Mouse (Mus musculus) liver, embryonic 12.5 days (tissue): Measurements from ENCODE around the gene Zkscan16. TPM values are rescaled to one million over a fixed set of nuclear protein-coding genes. Genes with fewer than 3 reads are reported as not detected.
A peak's percentile ranks its signal among the peaks of the same experiment; 100 is the strongest.

Source experiments
- ATAC-seq: fragments of 200-750 bp; cut with Nextera tagmentation; 2 replicates; pipeline ENCODE4 v1.8.0; 2017; ENCODE audit warnings: moderate number of reproducible peaks, mild to moderate bottlenecking, moderate library complexity
- H3K27ac ChIP-seq: fragments of 300-500 bp; sonication (generic); 2 replicates; pipeline ENCODE4 v1.5.1; 2016; ENCODE audit warnings: mild to moderate bottlenecking
- H3K27me3 ChIP-seq: fragments of 300-500 bp; sonication (generic); replicated peaks from 2 replicates; pipeline ENCODE4 v1.6.1; 2016; ENCODE audit warnings: mild to moderate bottlenecking, moderate library complexity
- H3K36me3 ChIP-seq: fragments of 300-500 bp; sonication (generic); 2 replicates; pipeline ENCODE4 v1.6.1; 2016; ENCODE audit warnings: mild to moderate bottlenecking, moderate library complexity
- H3K4me1 ChIP-seq: fragments of 300-500 bp; sonication (generic); 2 replicates; pipeline ENCODE4 v1.6.1; 2016
- H3K4me2 ChIP-seq: fragments of 300-500 bp; sonication (generic); 2 replicates; pipeline ENCODE4 v1.6.1; 2016; ENCODE audit warnings: mild to moderate bottlenecking, moderate library complexity
- H3K4me3 ChIP-seq: fragments of 300-500 bp; sonication (generic); 2 replicates; pipeline ENCODE4 v1.5.1; 2016; ENCODE audit warnings: mild to moderate bottlenecking, moderate library complexity
- H3K9ac ChIP-seq: fragments of 300-500 bp; sonication (generic); 2 replicates; pipeline ENCODE4 v1.6.1; 2016; ENCODE audit warnings: mild to moderate bottlenecking, moderate library complexity
- H3K9me3 ChIP-seq: fragments of 300-500 bp; sonication (generic); replicated peaks from 2 replicates; pipeline ENCODE4 v1.6.1; 2016; ENCODE audit warnings: mild to moderate bottlenecking, moderate library complexity
- WGBS: fragments of 180-500 bp; shearing (Covaris S2); methylation state at CpG from one replicate; pipeline ENCODE4 v1.1.7; 2016; ENCODE audit not compliant: insufficient replicate concordance; 5-methylcytosine and 5-hydroxymethylcytosine counted together
- polyA plus RNA-seq: library from polyadenylated mRNA; unstranded; fragments of >200 nt; fragmentation: Nextera tagmentation; extraction: Ambion mirVana; gene quantifications from 2 replicates; pipeline ENCODE4 v1.2.1, GENCODE M21; 2016

Zkscan16 gene
- polyA plus RNA-seq, 1 experiment from 2014 or later, result 0.14 TPM

DNA sequence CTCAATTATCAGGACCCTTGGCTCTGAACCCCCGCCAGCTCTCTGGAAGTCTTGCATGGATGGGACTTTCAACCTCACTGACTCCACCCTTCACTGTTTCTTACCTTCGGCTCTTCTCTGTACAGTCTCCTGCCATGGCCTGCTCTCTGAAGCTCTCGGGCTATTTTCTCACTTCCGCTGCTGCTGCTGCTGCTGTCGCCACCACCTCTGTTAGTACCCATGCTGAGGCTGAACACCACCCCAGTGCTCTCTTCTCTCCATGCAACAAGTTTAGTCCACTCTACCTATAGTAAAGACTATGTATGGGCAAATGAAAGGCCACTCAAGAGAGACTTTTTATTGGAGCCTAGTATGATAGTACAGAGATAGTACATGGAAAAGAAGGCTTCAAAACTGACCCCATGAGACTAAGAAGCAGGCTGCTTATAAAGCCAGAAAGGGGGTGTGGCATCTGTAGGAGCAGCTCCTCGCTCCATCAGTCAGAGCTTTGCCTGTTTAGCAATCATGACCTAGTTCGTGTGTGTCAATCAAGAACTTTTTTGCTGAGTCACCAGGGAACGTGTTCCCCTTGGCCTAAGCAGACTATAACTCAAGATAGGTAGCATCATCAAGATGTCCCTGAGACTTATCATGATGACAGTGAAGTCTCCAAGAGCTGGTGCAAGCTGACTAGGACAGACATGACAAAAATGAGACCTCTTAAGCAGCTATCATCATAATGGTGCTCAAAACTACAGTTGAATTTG, 28.2 kb upstream of the Zkscan16 start:
- peaks cover 10% of the 10 kb centered on the region; the same call in 1 of the 2 replicates for H3K27me3 ChIP-seq
- H3K9me3 ChIP-seq, result no peaks in the 10 kb centered on the region
- WGBS, result 54% methylated on average over 8 of the region's 8 CpGs
- no peak overlapping the region for H3K4me2 ChIP-seq
- H3K9ac ChIP-seq, result no peak overlapping the region
- peaks cover 32% of the 10 kb centered on the region for H3K4me1 ChIP-seq
- no peaks in the 10 kb centered on the region for H3K36me3 ChIP-seq
- H3K4me3 ChIP-seq, result no peak overlapping the region
- no peak for ATAC-seq
- no peak overlapping the region for H3K27ac ChIP-seq

DNA sequence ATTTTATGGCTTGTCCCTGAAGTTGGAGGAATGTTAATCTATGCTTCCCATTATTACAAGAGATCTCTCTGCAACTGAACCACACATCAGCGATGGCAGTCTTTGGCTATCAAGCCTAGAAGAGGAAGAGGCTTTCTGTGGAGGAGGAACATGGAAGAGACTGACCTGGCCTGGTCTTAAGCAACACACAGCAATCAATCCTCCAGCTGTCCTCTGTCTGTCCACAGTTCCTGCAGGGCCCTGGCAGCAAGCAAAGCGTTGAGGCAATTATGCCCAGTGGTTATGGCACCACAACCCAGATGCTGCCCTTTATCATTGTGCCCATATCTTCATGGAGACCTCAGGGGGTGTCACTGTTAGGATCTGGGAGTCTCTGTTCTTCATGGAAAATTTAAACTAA, 19.5 kb upstream of the Zkscan16 start:
- no peak overlapping the region for H3K27ac ChIP-seq
- no peak overlapping the region for H3K9ac ChIP-seq
- ATAC-seq, result no peak
- no peak overlapping the region for H3K4me2 ChIP-seq
- WGBS, result 55% methylated on average over 2 of the region's 2 CpGs
- no peaks in the 10 kb centered on the region for H3K36me3 ChIP-seq
- no peaks in the 10 kb centered on the region for H3K9me3 ChIP-seq
- H3K27me3 ChIP-seq, result peaks cover 20% of the 10 kb centered on the region; the same call in 1 of the 2 replicates
- H3K4me3 ChIP-seq, result no peak overlapping the region
- no peaks in the 10 kb centered on the region for H3K4me1 ChIP-seq

DNA sequence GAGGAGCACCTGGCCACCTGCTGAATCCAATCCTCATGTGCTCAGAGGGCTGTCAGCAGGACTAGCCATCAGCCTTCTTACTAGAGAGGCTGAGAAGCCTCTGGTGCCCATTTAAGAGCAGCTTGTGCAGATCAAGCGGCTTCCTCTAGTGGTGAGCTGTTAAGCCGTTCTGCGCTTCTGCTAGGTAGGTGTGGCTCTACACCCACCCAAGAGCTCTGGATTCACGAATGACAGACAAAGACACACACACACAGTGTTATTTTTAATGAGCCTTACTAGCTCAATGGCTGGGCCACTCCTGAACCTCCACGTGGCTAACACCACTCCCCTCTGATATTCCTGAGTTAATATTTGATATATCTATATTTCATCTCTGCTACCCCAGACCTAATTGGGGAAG, 17.8 kb upstream of the Zkscan16 start:
- ATAC-seq, result no peak
- Histone ChIP-seq H3K9ac (no peak overlapping the region), H3K27me3 (peaks cover 13% of the 10 kb centered on the region; the same call in 1 of the 2 replicates), H3K9me3 (no peaks in the 10 kb centered on the region), H3K4me2 (no peak overlapping the region), H3K4me3 (no peak overlapping the region), H3K36me3 (no peaks in the 10 kb centered on the region), H3K27ac (no peak overlapping the region), H3K4me1 (no peaks in the 10 kb centered on the region)
- 21% methylated on average over 5 of the region's 5 CpGs for WGBS

DNA sequence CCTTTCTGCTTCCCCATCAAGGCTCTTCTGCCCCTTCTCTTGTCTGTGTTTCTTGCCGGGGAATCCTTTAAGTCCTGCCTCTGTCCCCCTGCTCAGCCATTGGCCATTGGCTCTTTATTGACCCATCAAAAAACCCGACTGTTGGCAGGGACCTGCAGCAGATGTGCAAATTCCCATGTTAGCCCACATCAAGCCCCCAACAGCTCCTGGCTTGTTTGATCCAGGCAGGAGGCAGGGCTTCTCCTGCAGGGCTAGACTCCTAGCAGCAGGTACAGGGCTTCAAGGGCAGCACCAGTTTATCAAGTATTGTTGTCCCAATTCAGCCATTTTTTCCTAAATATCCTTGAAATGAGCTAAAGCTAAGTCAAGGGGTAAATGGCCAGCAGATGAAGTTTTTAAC, 17.3 kb upstream of the Zkscan16 start:
- no peaks in the 10 kb centered on the region for H3K4me1 ChIP-seq
- H3K9ac ChIP-seq, result no peak overlapping the region
- H3K9me3 ChIP-seq, result no peaks in the 10 kb centered on the region
- no peak overlapping the region for H3K27ac ChIP-seq
- H3K36me3 ChIP-seq, result no peaks in the 10 kb centered on the region
- WGBS, result 17% methylated on average over 2 of the region's 2 CpGs
- ATAC-seq, result no peak
- H3K4me2 ChIP-seq, result no peak overlapping the region
- peaks cover 13% of the 10 kb centered on the region; the same call in 1 of the 2 replicates for H3K27me3 ChIP-seq
- no peak overlapping the region for H3K4me3 ChIP-seq

DNA sequence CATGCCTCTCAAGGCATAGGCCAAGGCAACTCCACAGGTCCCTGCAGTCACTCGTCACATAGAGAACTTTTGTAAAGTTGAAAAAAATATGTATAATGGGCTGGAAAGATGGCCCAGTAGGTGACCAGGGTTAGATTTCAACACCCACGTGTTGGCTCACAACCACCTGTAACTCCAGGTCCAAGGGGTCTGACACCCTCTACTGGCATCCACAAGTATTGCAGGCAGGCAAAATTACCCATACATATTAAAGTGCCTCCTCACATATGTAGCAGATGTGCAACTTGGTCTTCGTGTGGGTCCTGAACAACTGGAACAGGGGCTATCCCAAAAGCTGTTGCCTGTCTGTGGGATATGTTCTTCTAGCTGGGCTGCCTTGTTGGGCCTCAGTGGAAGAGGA, 15.8 kb upstream of the Zkscan16 start:
- Histone ChIP-seq H3K4me2 (no peak overlapping the region), H3K36me3 (no peaks in the 10 kb centered on the region)
- ATAC-seq, result no peak

DNA sequence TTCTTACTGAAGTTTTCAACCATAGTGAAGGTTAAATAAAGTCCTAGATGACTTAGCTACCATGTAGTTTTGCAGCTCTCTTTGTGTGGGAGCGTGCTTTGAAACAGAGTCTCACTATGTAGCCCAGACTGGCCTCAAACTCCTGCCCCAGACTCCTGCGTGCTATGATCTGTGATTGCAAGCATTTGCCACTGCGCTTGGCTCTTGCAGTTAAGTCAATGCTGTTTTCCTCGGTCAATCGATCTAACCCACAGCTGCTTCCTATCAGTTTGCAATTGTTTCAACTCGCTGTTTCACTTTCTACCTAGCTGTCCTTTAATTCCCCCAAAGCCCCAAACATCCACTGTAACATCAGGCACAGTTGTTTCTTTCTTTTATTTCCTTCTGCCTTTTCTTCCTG, 10.9 kb upstream of the Zkscan16 start:
- no peaks in the 10 kb centered on the region for H3K27me3 ChIP-seq
- no peak overlapping the region for H3K27ac ChIP-seq
- no peaks in the 10 kb centered on the region for H3K9me3 ChIP-seq
- ATAC-seq, result no peak
- no peak overlapping the region for H3K9ac ChIP-seq
- H3K4me1 ChIP-seq, result no peaks in the 10 kb centered on the region
- H3K4me2 ChIP-seq, result no peak overlapping the region
- 67% methylated on average over 6 of the region's 6 CpGs for WGBS
- no peaks in the 10 kb centered on the region for H3K36me3 ChIP-seq
- H3K4me3 ChIP-seq, result no peak overlapping the region

More for the DNA sequence above, 15.8 kb upstream of the Zkscan16 start:
- 53% methylated on average over 3 of the region's 3 CpGs for WGBS
- Histone ChIP-seq H3K4me3 (no peak overlapping the region), H3K9ac (no peak overlapping the region), H3K4me1 (no peaks in the 10 kb centered on the region), H3K27ac (no peak overlapping the region), H3K9me3 (no peaks in the 10 kb centered on the region), H3K27me3 (peaks cover 13% of the 10 kb centered on the region; the same call in 1 of the 2 replicates)

GRCm38 (mm10) chr4:58934308-58934707, 9.1 kb upstream of the Zkscan16 start:
- no peaks in the 10 kb centered on the region for H3K9me3 ChIP-seq
- no peak overlapping the region for H3K4me2 ChIP-seq
- 65% methylated on average over 4 of the region's 4 CpGs for WGBS
- no peaks in the 10 kb centered on the region for H3K4me1 ChIP-seq
- ATAC-seq, result no peak
- H3K27me3 ChIP-seq, result no peaks in the 10 kb centered on the region; the same call in 1 of the 2 replicates
- no peaks in the 10 kb centered on the region for H3K36me3 ChIP-seq
- H3K4me3 ChIP-seq, result no peak overlapping the region
- no peak overlapping the region for H3K9ac ChIP-seq
- H3K27ac ChIP-seq, result no peak overlapping the region

DNA sequence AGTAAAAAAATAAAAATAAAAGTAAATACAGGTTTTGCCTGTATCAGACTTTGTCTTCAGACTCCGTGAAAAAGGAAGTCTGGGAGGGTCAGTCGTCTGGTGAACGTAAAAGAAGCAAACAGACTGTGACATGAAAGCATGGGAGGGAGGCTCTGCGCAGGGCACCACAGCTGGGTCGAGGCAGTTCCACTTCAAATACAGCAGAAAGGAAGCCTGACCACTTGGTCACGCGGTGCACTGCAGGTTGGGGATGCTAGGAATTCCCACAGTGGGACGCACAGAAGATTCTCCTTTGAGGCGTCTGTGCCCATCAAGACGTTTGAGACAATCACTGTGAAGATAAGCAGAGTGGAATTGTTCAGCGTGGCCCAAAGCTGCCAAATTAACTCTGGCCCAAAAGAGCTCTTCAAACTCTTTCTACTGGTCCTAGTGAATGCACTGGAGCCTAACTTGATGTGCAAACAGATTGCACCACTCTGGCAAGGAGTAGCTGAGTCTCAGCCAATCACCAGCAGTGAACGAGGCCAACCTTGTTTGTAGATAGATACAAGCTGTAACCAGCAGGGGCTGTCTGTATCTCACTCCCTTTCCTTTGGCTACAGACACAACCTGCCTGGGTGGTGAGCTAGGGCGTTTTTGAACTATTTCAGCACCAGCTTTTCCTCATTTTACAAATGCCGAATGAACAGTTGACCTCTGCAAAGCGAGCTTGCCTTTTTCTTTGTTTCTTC, 8.5 kb upstream of the Zkscan16 start:
- WGBS, result 35% methylated on average over 15 of the region's 15 CpGs
- H3K9ac ChIP-seq, result no peak overlapping the region
- H3K9me3 ChIP-seq, result no peaks in the 10 kb centered on the region
- no peaks in the 10 kb centered on the region; the same call in 1 of the 2 replicates for H3K27me3 ChIP-seq
- no peak overlapping the region for H3K27ac ChIP-seq
- H3K36me3 ChIP-seq, result no peaks in the 10 kb centered on the region
- no peaks in the 10 kb centered on the region for H3K4me1 ChIP-seq
- H3K4me3 ChIP-seq, result no peak overlapping the region
- peak overlapping the region; percentile 15; the same call in 1 of the 2 replicates for H3K4me2 ChIP-seq
- ATAC-seq, result peak; percentile 74

- ATAC-seq, result no peak
- Histone ChIP-seq H3K4me3 (no peak overlapping the region), H3K9me3 (no peaks in the 10 kb centered on the region), H3K4me2 (no peak overlapping the region), H3K9ac (no peak overlapping the region), H3K4me1 (no peaks in the 10 kb centered on the region), H3K27ac (no peak overlapping the region), H3K27me3 (no peaks in the 10 kb centered on the region; the same call in 1 of the 2 replicates), H3K36me3 (no peaks in the 10 kb centered on the region)
- WGBS, result 68% methylated on average over 3 of the region's 3 CpGs
These were observed 7.6 kb upstream of the Zkscan16 start for GRCm38 (mm10) chr4:58935846-58936245.

- H3K4me3 ChIP-seq, result no peak overlapping the region
- H3K27ac ChIP-seq, result no peak overlapping the region
- H3K36me3 ChIP-seq, result no peaks in the 10 kb centered on the region
- H3K9me3 ChIP-seq, result no peaks in the 10 kb centered on the region
- no peak overlapping the region for H3K4me2 ChIP-seq
- peaks cover 9% of the 10 kb centered on the region for H3K4me1 ChIP-seq
- H3K27me3 ChIP-seq, result peaks cover 43% of the 10 kb centered on the region
- H3K9ac ChIP-seq, result no peak overlapping the region
- ATAC-seq, result no peak
These were observed 1.8 kb upstream of the Zkscan16 start for GRCm38 (mm10) chr4:58941638-58942037.

DNA sequence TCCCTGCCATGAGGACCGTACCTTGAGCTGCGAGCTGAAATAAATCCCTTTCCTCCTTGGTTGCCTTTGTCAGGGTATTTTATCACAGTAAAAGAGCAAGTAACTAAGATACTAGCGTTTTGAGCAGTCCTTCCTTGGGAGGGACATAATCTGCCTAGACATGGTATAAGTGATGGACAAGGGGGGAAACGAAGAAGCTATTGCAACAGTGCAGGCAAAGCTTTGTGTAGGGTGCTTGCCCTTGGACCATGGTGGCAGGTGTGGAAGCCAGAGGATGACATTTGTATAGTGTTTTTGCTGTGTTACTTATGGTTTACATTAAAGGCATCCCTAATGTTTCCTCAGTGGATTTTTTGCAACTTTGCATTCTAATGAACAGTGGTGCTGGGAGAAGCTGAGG, 486 bp upstream of the Zkscan16 start:
- Histone ChIP-seq H3K36me3 (no peaks in the 10 kb centered on the region), H3K9ac (peak overlapping the region; percentile 52; the same call in 1 of the 2 replicates), H3K9me3 (no peaks in the 10 kb centered on the region), H3K4me3 (peak overlapping the region; percentile 65), H3K4me2 (peak overlapping the region; percentile 88), H3K27me3 (peaks cover 43% of the 10 kb centered on the region), H3K27ac (no peak overlapping the region), H3K4me1 (peaks cover 9% of the 10 kb centered on the region)
- 65% methylated on average over 4 of the region's 4 CpGs for WGBS
- ATAC-seq, result no peak

- Histone ChIP-seq H3K4me3 (peak overlapping the region; percentile 65), H3K4me2 (peak overlapping the region; percentile 88), H3K36me3 (no peaks in the 10 kb centered on the region), H3K9me3 (no peaks in the 10 kb centered on the region), H3K27me3 (peaks cover 43% of the 10 kb centered on the region), H3K4me1 (peaks cover 9% of the 10 kb centered on the region), H3K27ac (no peak overlapping the region), H3K9ac (peak overlapping the region; percentile 52; the same call in 1 of the 2 replicates)
- 12% methylated on average over 6 of the region's 6 CpGs for WGBS
- ATAC-seq, result no peak
These were observed 752 bp downstream of the Zkscan16 start for GRCm38 (mm10) chr4:58944206-58944553.
